Mouse (Mus musculus) mature B cell (primary cell): Measurements from ENCODE around the gene Ddx21.

ENCODE experiments used
- in situ Hi-C: fragments of 300-500 bp; cut with MboI; formaldehyde crosslinking; loops from 2 replicates; pipeline ENCODE4 v1.14.3; 2019

Gene Ddx21

DNA sequence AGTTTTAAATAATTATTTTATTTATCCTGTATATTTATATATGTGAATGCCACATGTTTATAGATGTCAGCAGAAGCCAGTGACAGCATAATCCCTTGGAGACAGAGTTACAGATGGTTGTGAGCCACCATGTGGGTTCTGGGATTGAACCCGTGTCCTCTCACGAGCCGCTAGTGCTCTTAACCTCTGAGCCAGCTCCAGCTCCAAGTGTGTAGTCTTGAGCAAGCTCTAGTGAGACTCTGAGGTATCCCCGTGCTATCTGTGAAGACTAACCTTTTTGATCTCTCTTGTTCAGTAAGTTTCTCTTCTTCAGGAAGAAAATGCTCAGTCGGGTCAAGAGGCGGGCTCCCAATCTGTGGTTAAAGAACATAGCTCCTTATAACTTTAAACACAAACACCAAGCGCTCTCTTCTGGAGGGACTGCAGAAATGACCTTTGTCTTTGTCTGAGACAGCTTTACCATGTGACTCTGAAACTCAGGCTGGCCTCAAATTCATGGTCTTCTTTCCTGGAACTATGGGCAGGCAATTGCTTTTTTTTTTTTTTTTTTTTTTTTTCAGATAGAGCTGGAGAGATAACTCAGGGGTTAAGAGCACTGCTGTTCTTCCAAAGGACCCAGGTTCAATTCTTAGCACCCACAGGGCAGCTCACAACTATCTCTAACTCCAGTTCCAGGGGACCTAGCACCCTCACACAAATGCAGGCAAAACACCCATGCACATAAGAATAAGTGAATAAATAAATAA, 31.8 kb downstream of the Ddx21 start:
- in situ Hi-C loops = no loop called here

DNA sequence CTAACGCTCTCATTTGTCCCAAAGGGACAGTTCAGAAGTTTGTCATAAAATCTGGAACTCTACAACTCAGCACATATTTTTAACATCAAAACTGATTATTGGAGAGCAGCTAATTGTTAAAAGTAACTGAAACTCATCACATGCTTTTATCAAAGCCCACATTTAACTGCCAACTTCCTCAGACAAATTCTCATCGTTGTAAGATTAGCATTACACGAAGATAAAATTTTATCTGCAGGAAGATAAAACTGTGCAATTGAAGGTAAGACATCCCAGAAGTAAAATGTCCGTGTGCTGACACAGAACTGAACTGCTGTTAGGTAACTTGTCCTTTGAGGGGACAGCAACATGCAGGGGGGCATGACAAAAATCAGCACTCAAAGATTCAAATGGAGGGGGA, 33.2 kb downstream of the Ddx21 start:
- in situ Hi-C loops = no loop called here

DNA sequence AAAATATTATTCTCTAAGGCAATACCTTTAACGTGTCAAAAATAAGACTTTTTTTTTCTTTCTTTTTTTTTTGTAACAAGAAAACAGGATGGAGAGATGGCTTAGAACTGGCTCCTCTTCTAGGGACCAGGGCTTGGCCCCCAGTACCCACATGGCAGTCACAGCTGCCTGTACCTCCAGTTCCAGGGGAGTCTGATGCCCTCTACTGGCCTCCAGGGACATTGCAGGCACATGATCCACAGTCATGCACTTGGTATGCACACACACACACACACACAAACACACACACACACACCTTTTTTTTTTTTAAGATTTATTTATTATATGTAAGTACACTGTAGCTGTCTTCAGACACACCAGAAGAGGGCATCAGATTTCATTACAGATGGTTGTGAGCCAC, 44.3 kb downstream of the Ddx21 start:
- in situ Hi-C loops = no loop called here

DNA sequence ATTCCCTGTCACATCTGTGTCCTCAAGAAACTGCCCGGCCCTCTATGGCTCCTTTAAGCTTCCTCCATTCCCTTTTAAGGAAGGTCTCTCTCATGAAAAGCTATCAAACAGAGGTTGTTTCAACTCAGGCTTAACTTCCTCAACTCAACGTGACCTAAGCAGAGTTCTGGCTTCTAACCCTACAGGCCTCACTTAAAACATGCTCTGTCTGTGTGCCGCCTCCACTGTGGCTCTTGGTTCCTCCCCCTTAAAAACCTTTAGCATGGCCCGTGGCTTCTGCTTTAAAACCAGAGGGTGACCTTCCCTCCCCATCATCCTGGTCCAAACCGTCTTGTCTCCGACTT, 45.6 kb downstream of the Ddx21 start:
- in situ Hi-C loops = no loop called here

DNA sequence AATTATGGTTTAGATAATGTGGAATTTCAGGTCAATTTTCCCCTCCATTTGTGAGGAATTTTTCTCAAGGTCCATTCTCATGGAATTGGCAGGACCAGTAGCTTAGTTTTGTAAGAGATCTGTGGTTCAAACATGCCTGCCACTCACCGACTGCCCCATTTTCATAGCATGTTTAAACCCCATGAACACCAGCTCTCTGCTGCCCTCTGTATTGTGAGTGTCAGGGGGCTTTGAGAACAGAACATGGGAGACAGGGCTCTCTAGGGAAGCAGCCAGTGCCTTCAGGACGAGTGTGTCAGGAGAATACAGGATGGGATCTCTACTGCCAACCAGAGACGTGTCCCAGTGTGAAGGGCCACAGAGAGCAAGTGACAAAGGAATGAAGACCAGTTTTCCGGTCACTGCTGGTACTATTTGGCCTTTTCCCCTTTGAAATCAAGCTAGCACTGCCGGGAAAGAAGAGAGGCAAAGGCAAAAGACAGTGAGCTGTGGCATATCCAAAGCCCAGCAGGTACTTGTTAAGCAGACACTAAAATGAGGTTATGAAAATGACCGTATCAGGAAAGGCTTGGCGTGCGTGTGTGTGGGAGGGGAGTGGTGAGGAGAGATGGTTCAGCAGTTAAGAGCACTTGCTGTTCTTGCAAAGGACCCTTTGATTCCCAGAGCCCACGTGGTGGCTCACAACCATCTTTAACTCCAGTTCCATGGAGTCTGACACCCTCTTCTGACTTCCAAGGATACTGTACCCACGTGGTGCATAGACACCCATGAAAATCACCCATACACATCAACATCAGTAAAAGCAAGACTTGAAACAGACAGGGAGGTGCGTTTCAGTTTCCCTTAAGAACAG, 46.1 kb downstream of the Ddx21 start:
- in situ Hi-C loops = no loop called here

DNA sequence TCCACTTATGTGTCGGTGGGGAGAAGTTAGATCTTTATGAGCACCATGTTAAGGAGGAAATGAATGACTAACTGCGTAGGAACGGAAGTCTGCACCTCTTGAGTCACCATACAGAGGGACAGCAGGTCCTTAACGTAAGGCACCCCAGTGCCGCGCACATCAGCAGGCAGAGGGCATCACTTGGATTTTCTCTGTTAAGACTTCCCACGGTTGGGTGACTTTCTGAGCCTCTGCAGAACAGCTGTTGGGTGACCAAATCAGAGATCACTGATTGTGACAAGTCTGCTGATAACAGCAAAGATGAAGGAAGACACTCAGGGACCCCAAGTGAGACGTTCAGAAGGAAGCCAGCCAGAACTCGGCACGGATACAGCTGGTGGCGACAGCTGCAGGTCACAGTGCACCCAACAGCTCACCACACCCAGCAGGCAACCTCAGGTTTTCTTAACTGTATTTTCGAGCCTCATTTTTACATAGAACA, 48.4 kb downstream of the Ddx21 start:
- in situ Hi-C loops = no loop called here

DNA sequence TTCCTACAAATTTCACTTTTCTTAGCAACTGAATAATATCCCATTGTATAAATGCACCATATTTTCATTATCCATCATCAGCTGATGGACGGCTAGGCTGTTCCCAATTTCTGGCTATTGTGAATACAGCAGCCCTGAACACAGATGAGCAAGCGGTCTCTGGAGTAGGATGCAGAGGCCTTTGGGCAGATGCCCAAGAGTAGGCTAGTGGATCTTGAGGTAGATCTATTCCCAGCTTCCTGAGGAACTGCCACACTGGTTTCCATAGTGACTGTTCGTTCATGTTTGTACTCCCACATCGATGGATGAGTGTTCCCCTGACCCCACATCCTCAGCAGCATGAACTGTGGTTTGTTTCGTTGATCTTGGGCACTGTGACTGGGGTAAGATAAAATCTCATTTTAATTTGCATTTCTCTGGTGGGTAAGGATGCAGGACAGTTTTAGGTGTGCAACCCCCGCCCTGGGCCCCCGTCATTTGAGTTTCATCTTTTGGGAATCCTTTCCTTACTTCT, 51.2 kb downstream of the Ddx21 start:
- in situ Hi-C loops = no loop called here

DNA sequence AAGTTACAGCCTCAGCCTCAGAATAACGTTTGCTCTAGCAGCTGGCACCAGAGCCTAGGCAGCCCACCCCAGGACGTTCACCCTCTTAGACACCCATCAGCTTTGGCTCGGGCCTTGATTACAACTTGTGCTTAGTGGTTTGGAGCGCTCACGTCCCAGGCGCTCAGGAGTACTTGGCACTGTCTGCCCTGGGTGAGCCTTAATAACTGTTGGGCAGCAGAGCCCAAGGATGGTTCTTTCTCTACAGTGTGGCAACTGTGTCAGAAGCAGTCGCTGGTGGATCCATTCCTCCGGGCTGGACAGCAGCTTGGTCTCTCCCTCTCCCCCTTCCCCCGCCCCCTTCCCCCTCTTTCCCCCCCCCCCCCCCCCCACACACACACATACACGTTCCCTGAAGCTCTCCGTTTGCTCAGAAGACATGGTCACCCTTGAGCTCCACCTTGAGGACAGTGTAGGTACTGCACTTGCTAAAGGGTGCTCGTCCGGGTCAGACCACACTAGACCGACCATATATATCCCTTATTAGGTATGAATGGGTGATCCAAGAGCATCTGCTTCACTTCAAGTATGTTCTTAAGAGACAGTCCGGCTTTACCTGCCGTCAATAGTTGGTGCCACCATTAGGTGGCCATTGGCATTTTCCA, 52.4 kb downstream of the Ddx21 start:
- in situ Hi-C loops = no loop called here

DNA sequence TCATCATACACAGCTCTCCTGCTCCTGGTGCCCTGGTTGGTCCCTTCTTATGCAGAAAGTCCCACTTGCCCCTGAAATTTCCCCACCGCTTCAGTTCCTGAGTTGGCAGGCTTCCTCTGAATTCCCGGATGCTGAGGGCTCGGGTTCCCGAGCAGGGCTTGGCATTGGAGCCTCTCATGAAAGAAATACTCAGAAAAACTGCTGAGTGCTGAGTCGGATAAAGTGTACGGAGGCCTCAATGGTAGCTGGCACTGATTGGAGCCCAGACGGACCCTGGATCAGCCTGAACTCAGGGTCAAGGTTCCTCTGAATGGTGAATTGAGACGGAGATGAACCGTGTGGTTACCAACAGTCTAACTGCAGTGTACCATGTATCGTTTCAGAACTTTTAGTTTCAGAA, 55.6 kb downstream of the Ddx21 start:
- in situ Hi-C loops = no loop called here

DNA sequence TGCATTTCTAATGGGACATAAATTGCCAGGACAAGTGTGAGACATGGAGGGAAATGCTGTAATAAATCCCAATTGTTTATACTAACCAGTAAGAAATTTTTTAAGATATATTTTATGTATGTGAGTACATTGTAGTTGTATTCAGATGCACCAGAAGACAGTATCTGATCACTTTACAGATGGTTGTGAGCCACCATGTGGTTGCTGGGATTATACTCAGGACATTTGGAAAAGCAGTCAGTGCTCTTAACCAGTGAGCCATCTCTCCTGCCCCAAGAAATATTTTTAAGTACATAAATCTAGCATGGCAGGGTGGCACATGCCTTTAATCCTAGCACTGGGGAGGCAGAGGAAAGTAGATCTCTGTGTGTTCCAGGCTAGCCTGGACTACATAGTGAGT, 56.3 kb downstream of the Ddx21 start:
- in situ Hi-C loops = no loop called here

DNA sequence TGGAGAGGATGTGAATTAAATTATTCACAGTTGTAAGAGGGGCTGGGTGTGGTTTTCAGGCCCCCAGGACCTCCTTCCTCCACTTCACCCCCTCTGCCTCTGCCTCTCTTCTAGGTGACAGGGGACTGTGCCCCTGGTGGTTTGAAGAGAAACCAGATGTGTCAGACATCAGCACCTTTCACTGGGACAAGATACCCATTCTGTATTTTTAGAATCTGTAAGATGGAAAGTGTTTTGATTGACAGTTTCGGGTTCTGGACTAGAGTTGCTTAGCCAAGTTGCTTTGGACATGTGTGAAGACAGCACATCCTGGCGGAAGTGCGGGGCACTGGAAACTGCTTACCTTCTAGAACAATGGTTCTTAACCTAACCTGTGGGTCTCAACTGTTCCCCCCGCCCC, 57.8 kb downstream of the Ddx21 start:
- in situ Hi-C loops = loop anchor here (5.0 kb wide), 1 partner anchor 37 kb away; no protein-coding TSS in a partner anchor

DNA sequence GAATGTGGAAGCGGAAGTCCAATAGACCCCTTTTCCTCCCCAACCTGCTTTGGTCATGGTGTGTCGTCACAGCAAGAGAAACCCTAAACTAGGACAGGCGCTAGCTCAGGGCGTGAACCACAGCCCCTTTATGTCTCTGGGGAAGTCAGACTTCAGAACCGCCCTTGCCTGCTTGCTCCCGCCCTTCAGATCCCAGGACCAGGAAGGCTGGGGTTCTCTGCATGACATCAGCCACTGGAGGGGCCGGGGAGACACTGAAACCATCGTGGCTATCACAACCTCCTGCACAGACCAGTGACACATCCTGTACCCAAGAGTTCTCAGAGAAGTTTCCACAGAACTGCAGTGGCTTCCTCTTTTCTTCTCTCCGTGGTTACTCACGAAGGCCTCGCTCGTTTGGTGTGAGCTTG, 58.7 kb downstream of the Ddx21 start:
- in situ Hi-C loops = loop anchor here (5.0 kb wide), 1 partner anchor 36 kb away; no protein-coding TSS in a partner anchor

DNA sequence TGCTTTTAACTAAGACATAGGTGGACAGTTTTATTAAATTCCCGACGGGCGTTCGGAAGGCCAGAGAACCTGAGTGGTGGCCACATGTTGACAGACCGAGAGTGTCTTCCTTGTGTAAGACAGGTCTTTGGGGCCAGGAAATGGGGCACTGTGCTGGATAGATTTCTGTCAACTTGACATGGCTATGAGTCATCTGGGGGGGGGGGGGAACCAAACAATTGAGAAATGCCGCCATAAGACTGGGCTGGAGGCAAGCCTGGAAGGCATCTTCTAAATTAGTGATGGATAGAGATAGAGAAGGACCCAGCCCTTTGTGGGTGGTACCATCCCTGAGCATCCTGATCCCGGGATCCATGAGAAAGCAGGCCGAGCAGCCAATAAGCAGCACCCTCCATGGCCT, 59.2 kb downstream of the Ddx21 start:
- in situ Hi-C loops = loop anchor here (5.0 kb wide), 1 partner anchor 36 kb away; no protein-coding TSS in a partner anchor

DNA sequence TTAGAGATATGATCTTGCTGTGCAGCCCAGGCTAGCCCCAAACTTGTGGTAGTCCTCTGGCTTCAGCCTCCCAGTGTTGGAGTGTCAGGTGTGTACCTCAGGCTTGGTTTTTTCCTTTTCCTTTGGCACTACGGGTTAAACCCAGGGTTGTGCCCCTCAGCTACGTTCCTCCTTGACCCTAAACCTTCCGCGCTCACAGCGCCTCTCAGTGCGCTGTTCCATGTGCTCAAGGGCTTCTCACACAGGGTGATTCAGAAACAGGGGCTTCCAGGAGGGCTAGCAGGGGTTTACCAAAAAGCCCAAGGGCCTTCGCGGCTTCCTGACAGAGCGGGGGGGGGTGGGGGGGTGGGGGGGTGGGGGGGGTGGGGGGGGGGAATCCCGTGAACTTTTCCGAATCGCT, 59.6 kb downstream of the Ddx21 start:
- in situ Hi-C loops = loop anchor here (5.0 kb wide), 1 partner anchor 35 kb away; no protein-coding TSS in a partner anchor

DNA sequence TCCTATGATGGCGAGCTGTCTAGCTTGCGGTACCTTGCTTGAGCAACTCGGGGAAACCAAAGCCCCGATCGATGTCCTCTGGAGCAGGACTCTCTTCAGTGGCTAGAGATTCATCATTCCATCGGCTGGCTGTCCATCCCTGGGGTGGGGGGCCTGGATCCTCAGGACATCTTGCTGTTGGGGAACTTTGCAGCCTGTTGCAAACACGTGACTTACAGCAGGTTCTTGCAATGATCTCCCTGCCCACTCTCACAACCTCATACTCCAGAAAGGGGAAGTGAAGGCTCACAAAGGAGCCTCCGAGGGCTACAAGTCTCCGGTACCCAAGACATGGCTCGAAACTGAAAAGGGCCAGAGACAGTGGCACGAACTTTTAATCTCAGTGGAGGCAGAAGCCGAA, 60.6 kb downstream of the Ddx21 start:
- in situ Hi-C loops = loop anchor here (5.0 kb wide), 1 partner anchor 34 kb away; no protein-coding TSS in a partner anchor

DNA sequence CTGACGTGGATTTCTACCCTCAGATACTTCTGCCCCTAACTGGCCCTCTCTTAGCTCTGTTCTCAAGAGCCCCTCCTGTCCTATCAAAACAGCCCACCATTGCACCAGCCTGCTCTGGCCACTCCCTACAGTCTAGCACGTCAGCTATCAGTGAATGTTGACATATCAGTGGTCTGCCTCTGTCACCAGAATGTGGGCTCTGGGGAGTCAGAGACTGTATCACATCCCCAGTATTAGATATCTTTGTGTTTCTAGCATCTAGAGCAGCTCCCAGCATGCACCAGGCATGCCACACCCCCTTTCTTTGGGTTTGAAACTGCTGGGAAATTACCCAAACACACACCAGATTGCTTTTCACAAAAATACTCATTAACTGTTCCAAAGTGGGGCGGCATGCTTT, 61.3 kb downstream of the Ddx21 start:
- in situ Hi-C loops = loop anchor here (5.0 kb wide), 1 partner anchor 33 kb away; no protein-coding TSS in a partner anchor

DNA sequence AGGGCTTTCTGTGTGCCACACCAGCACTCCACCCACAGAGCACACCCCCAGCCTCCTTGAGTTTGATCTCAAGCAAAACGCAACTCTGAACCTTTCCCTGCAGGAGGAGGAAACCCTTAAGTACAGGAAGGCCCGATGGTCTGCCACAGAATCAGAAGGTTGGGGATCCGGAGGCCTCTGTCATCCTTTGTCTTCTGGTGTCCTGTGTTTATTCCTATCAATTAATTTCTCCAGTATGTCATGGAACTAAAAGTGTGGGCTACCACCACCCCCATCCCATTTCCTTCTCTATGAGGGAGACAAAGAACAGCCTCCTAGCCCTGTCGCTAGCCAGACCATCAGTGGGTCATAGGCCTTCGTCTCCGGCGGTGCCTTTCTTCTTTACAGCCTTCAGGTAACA, 67.6 kb downstream of the Ddx21 start:
- in situ Hi-C loops = no loop called here

DNA sequence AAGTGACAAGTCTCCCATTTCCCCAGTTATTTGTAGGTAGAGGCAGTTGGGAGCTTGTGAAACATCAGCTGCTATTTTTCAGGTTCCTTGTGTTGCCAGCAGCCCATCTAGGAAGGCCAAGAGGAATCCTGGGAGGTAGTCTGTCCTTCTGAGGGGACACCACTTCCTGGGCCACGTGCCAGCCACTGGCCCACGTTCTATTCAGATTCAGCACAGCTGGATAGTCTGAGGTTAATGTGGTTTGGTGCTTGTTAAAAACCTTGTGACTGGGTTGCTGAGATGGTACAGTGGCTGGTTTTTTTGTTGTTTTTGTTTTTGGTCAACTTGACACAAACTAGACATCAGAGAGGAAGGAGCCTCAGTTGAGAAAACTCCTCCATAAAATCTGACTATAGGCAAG, 69.2 kb downstream of the Ddx21 start:
- in situ Hi-C loops = no loop called here
